Mouse (Mus musculus) cerebellum, adult 11-12 months (tissue): ENCODE results near the gene Pigv.
A peak's percentile ranks its signal among the peaks of the same experiment; 100 is the strongest.
"Not testable (repeated sequence)": the region's sequence is repeated elsewhere in the genome, so short reads cannot be mapped to it uniquely, and the experiment has no call there.

ENCODE experiments used
- DNase-seq: peaks from one replicate; pipeline ENCODE4 v3.0.0; 2022

Gene Pigv

GRCm38 (mm10) chr4:133672845-133673647, 599 bp upstream of the Pigv start:
- no peak for DNase-seq

GRCm38 (mm10) chr4:133671184-133671880, 1.1 kb downstream of the Pigv start:
- DNase-seq: peak; percentile 81

GRCm38 (mm10) chr4:133669652-133670210, 2.7 kb downstream of the Pigv start:
- no peak for DNase-seq

- no peak for DNase-seq
Observed at GRCm38 (mm10) chr4:133668537-133668936, 3.9 kb downstream of the Pigv start.

GRCm38 (mm10) chr4:133666199-133666598, 6.2 kb downstream of the Pigv start:
- no peak for DNase-seq

- no peak for DNase-seq
Observed at GRCm38 (mm10) chr4:133665118-133665517, 7.3 kb downstream of the Pigv start.

- DNase-seq: no peak
Observed at GRCm38 (mm10) chr4:133662945-133663344, 9.5 kb downstream of the Pigv start.

- DNase-seq: no peak
Observed at GRCm38 (mm10) chr4:133662421-133662820, 10.0 kb downstream of the Pigv start.

- peak; percentile 97 for DNase-seq
Observed at GRCm38 (mm10) chr4:133660193-133661155, 12.0 kb downstream of the Pigv start.

GRCm38 (mm10) chr4:133659497-133660192, 12.8 kb downstream of the Pigv start:
- no peak for DNase-seq

- no peak for DNase-seq
Observed at GRCm38 (mm10) chr4:133658729-133659128, 13.7 kb downstream of the Pigv start.

- DNase-seq: no peak
Observed at GRCm38 (mm10) chr4:133657829-133658458, 14.5 kb downstream of the Pigv start.

GRCm38 (mm10) chr4:133656997-133657396, 15.4 kb downstream of the Pigv start:
- DNase-seq: no peak

GRCm38 (mm10) chr4:133656294-133656693, 16.2 kb downstream of the Pigv start:
- no peak for DNase-seq

- not testable (repeated sequence) for DNase-seq
Observed at GRCm38 (mm10) chr4:133654070-133654469, 18.4 kb downstream of the Pigv start.

- no peak for DNase-seq
Observed at GRCm38 (mm10) chr4:133652746-133653145, 19.7 kb downstream of the Pigv start.

GRCm38 (mm10) chr4:133651986-133652385, 20.5 kb downstream of the Pigv start:
- DNase-seq: no peak

GRCm38 (mm10) chr4:133651445-133651844, 21.0 kb downstream of the Pigv start:
- DNase-seq: no peak

GRCm38 (mm10) chr4:133649989-133650699, 22.3 kb downstream of the Pigv start, which contains the start of gene Zdhhc18:
Gene Zdhhc18 (minus strand): TSS chr4:133650154.
- peak; percentile 66 for DNase-seq

GRCm38 (mm10) chr4:133649464-133649863, 23.0 kb downstream of the Pigv start:
- DNase-seq: not testable (repeated sequence)

- DNase-seq: no peak
Observed at GRCm38 (mm10) chr4:133645680-133646079, 26.8 kb downstream of the Pigv start.
